Mouse (Mus musculus) cortical plate, adult 2 months (tissue): ENCODE results near the gene Rtp4. TPM values are rescaled to one million over a fixed set of nuclear protein-coding genes. Genes with fewer than 3 reads are reported as not detected.

Experiments
- H3K27ac ChIP-seq: fragments of 200-500 bp; 2 replicates; pipeline ENCODE4 v1.5.1; 2012; ENCODE audit warnings: low read length, control low read depth, inconsistent platforms; ENCODE audit not compliant: insufficient read depth
- H3K4me1 ChIP-seq: fragments of 200-500 bp; 2 replicates; pipeline ENCODE4 v1.6.1; 2011; ENCODE audit warnings: low read length; ENCODE audit not compliant: control insufficient read depth, insufficient read depth
- H3K4me3 ChIP-seq: fragments of 200-500 bp; 2 replicates; pipeline ENCODE4 v1.5.1; 2011; ENCODE audit warnings: mild to moderate bottlenecking, low read length, control low read depth; ENCODE audit not compliant: insufficient read depth
- CTCF ChIP-seq: fragments of 200-500 bp; IDR thresholded peaks from 2 replicates; pipeline ENCODE4 v1.5.1; 2011; ENCODE audit warnings: mild to moderate bottlenecking, control low read depth, low read length; ENCODE audit not compliant: insufficient read depth; ENCODE audit errors: extremely low read depth
- POLR2A ChIP-seq: fragments of 200-500 bp; IDR thresholded peaks from 2 replicates; pipeline ENCODE4 v1.6.1; 2011; ENCODE audit warnings: mild to moderate bottlenecking, low read length, control low read depth; ENCODE audit not compliant: insufficient read depth; ENCODE audit errors: extremely low read depth
- polyA plus RNA-seq: library from polyadenylated mRNA; depleted of rRNA; stranded (reverse); fragments of >200 nt; gene quantifications from 2 replicates; pipeline ENCODE4 v1.2.3, GENCODE M21; 2012

Gene Rtp4
- polyA plus RNA-seq, 1 experiment = 9.8 TPM

GRCm38 (mm10) chr16:23568369-23568958 is 48.4 kb downstream of the Rtp4 start:
- Histone ChIP-seq H3K4me3 (no peak overlapping the region), H3K27ac (no peak overlapping the region)

GRCm38 (mm10) chr16:23574561-23574960 is 54.5 kb downstream of the Rtp4 start:
- no peak for TF ChIP-seq CTCF
- no peak for TF ChIP-seq POLR2A
- H3K4me3 ChIP-seq = no peak overlapping the region
- H3K27ac ChIP-seq = no peak overlapping the region
- H3K4me1 ChIP-seq = no peaks in the 10 kb centered on the region

More at GRCm38 (mm10) chr16:23568369-23568958, 48.4 kb downstream of the Rtp4 start:
- TF ChIP-seq POLR2A (no peak), CTCF (no peak)
- H3K4me1 ChIP-seq = no peaks in the 10 kb centered on the region

GRCm38 (mm10) chr16:23591119-23592105 is 71.3 kb downstream of the Rtp4 start:
- H3K4me3 ChIP-seq = no peak overlapping the region
- no peak for TF ChIP-seq POLR2A
- no peak for TF ChIP-seq CTCF

GRCm38 (mm10) chr16:23592501-23592900 is 72.4 kb downstream of the Rtp4 start:
- no peak overlapping the region for H3K4me3 ChIP-seq
- H3K4me1 ChIP-seq = no peaks in the 10 kb centered on the region
- no peak overlapping the region for H3K27ac ChIP-seq
- TF ChIP-seq CTCF (no peak), POLR2A (no peak)

More at GRCm38 (mm10) chr16:23591119-23592105, 71.3 kb downstream of the Rtp4 start:
- H3K27ac ChIP-seq = no peak overlapping the region
- H3K4me1 ChIP-seq = no peaks in the 10 kb centered on the region

GRCm38 (mm10) chr16:23596696-23597095 is 76.6 kb downstream of the Rtp4 start:
- H3K27ac ChIP-seq = no peak overlapping the region
- no peak overlapping the region for H3K4me3 ChIP-seq

GRCm38 (mm10) chr16:23597968-23598367 is 77.9 kb downstream of the Rtp4 start:
- Histone ChIP-seq H3K4me3 (no peak overlapping the region), H3K27ac (no peak overlapping the region), H3K4me1 (no peaks in the 10 kb centered on the region)
- TF ChIP-seq POLR2A (no peak), CTCF (no peak)

More at GRCm38 (mm10) chr16:23596696-23597095, 76.6 kb downstream of the Rtp4 start:
- no peak for TF ChIP-seq POLR2A
- TF ChIP-seq CTCF = no peak
- H3K4me1 ChIP-seq = no peaks in the 10 kb centered on the region

- TF ChIP-seq POLR2A (no peak), CTCF (no peak)
- Histone ChIP-seq H3K4me1 (no peaks in the 10 kb centered on the region), H3K27ac (no peak overlapping the region), H3K4me3 (no peak overlapping the region)
Measured at GRCm38 (mm10) chr16:23606220-23606619, 86.1 kb downstream of the Rtp4 start.

GRCm38 (mm10) chr16:23606651-23607050 is 86.6 kb downstream of the Rtp4 start:
- no peak for TF ChIP-seq POLR2A
- TF ChIP-seq CTCF = no peak
- Histone ChIP-seq H3K4me3 (no peak overlapping the region), H3K4me1 (no peaks in the 10 kb centered on the region), H3K27ac (no peak overlapping the region)

GRCm38 (mm10) chr16:23607911-23608410 is 87.9 kb downstream of the Rtp4 start:
- Histone ChIP-seq H3K4me1 (no peaks in the 10 kb centered on the region), H3K4me3 (no peak overlapping the region), H3K27ac (no peak overlapping the region)
- TF ChIP-seq POLR2A (no peak), CTCF (no peak)

- TF ChIP-seq CTCF (no peak), POLR2A (no peak)
- Histone ChIP-seq H3K4me1 (no peaks in the 10 kb centered on the region), H3K4me3 (peak overlapping the region; percentile 44), H3K27ac (no peak overlapping the region; the same call in 1 of the 2 replicates)
Measured at GRCm38 (mm10) chr16:23609748-23610185, 89.7 kb downstream of the Rtp4 start.
